Comparison of ENCODE assay signal across 6 mouse cellular contexts in genomic region chr6:87628936-87629335, GRCm38 (mm10). TPM values are rescaled to one million over a fixed set of nuclear protein-coding genes. Genes with fewer than 3 reads are reported as not detected.
DNase-seq lines count a peak whose midpoint lies in the region; ATAC-seq and TF ChIP-seq lines count a peak whose summit lies in the region.
"Not testable (repeated sequence)": the region's sequence is repeated elsewhere in the genome, so short reads cannot be mapped to it uniquely, and the experiment has no call there.

No protein-coding gene starts in this region.

- H3K9me3 ChIP-seq in forebrain, embryonic 11.5 days (ENCODE audit: control insufficient read depth, low read length); intestine, postnatal 0 days (ENCODE audit: control insufficient read depth); stomach, postnatal 0 days (ENCODE audit: control insufficient read depth, low read length): not testable (repeated sequence)

- not testable (repeated sequence) for TF ChIP-seq CTCF in intestine, postnatal 0 days (IDR thresholded peaks at IDR 0.05; ENCODE audit: low read depth); stomach, postnatal 0 days (IDR thresholded peaks at IDR 0.05; ENCODE audit: low read depth)

- H3K27ac ChIP-seq in forebrain, embryonic 11.5 days (ENCODE audit: low read depth, low read length); intestine, postnatal 0 days (ENCODE audit: low read depth, low read length); stomach, postnatal 0 days (replicated peaks): not testable (repeated sequence)

- TF ChIP-seq EP300 in stomach, postnatal 0 days (optimal IDR thresholded peaks at IDR 0.05): not testable (repeated sequence)

- H3K9ac ChIP-seq in forebrain, embryonic 11.5 days (ENCODE audit: low read length); intestine, postnatal 0 days (ENCODE audit: low read depth, low read length); stomach, postnatal 0 days (ENCODE audit: low read length): not testable (repeated sequence)

- 73% methylated on average over 13 of the region's 15 CpGs for WGBS in forebrain, embryonic 11.5 days
- 73% methylated on average over 13 of the region's 15 CpGs for WGBS in intestine, postnatal 0 days
- WGBS in stomach, postnatal 0 days: 81% methylated on average over 13 of the region's 15 CpGs

- H3K4me2 ChIP-seq in forebrain, embryonic 11.5 days (ENCODE audit: low read depth, low read length, severe bottlenecking); intestine, postnatal 0 days (replicated peaks; ENCODE audit: low read depth); stomach, postnatal 0 days (replicated peaks; ENCODE audit: low read depth): not testable (repeated sequence)

- H3K4me1 ChIP-seq in forebrain, embryonic 11.5 days (replicated peaks; ENCODE audit: control insufficient read depth, insufficient read depth, low read length); intestine, postnatal 0 days (replicated peaks; ENCODE audit: control insufficient read depth, insufficient read depth, low read length); stomach, postnatal 0 days (replicated peaks; ENCODE audit: control insufficient read depth, insufficient read depth): not testable (repeated sequence)

- peak; percentile 7 for DNase-seq in CD4-positive, CD25-positive, alpha-beta regulatory T cell, adult 2 months (ENCODE audit: low read depth, low spot score)
- DNase-seq in ES-CJ7 (ENCODE audit: low read depth, low spot score) (peak; percentile 26), R1 (ENCODE audit: low read depth, low spot score) (peak; percentile 58)
- DNase-seq in forebrain, embryonic 11.5 days (ENCODE audit: low spot score); stomach, postnatal 0 days (ENCODE audit: low spot score): not testable (repeated sequence)

- 0 out of 2 replicates have a peak, but pooled peaks have one; percentile 39 for ATAC-seq in forebrain, embryonic 11.5 days (replicated peaks; ENCODE audit: low FRiP score)
- peak; percentile 10; the same call in 1 of the 2 replicates for ATAC-seq in intestine, postnatal 0 days
- ATAC-seq in stomach, postnatal 0 days (ENCODE audit: low FRiP score, low TSS enrichment): peak; percentile 58; the same call in 1 of the 2 replicates

- not testable (repeated sequence) for H3K27me3 ChIP-seq in forebrain, embryonic 11.5 days (ENCODE audit: control insufficient read depth, insufficient read depth, low read length); intestine, postnatal 0 days (replicated peaks; ENCODE audit: control insufficient read depth, insufficient read depth, low read length); stomach, postnatal 0 days (ENCODE audit: control insufficient read depth, insufficient read depth, low read length)

- not testable (repeated sequence) for H3K4me3 ChIP-seq in forebrain, embryonic 11.5 days (ENCODE audit: low read depth, low read length); intestine, postnatal 0 days (ENCODE audit: low read depth, low read length); stomach, postnatal 0 days (ENCODE audit: low read depth, low read length)

- not testable (repeated sequence) for H3K36me3 ChIP-seq in forebrain, embryonic 11.5 days (ENCODE audit: control insufficient read depth, insufficient read depth, low read length); intestine, postnatal 0 days (ENCODE audit: control insufficient read depth, insufficient read depth); stomach, postnatal 0 days (ENCODE audit: control insufficient read depth, insufficient read depth, low read length)

RNA-seq across cellular contexts. Expression of gene Prokr1, which starts 38.4 kb away (rescaled TPM):
- polyA plus RNA-seq in forebrain, embryonic 11.5 days (2014; fragmentation: Nextera tagmentation; extraction: Ambion mirVana): 6.4 and 7.1 TPM in 2 replicates
- 0.63 and 1.0 TPM in 2 replicates for polyA plus RNA-seq in intestine, postnatal 0 days (2015; fragmentation: Nextera tagmentation; extraction: Ambion mirVana)
- 0.92 and 1.1 TPM in 2 replicates for polyA plus RNA-seq in stomach, postnatal 0 days (2015; fragmentation: Nextera tagmentation; extraction: Ambion mirVana)

RNA-seq across cellular contexts. Expression of gene Aplf, which starts 43.1 kb away (rescaled TPM):
- polyA plus RNA-seq in forebrain, embryonic 11.5 days (2014; fragmentation: Nextera tagmentation; extraction: Ambion mirVana): 13.6 and 15.1 TPM in 2 replicates
- polyA plus RNA-seq in intestine, postnatal 0 days (2015; fragmentation: Nextera tagmentation; extraction: Ambion mirVana): 7.4 and 7.9 TPM in 2 replicates
- 8.4 and 9.8 TPM in 2 replicates for polyA plus RNA-seq in stomach, postnatal 0 days (2015; fragmentation: Nextera tagmentation; extraction: Ambion mirVana)
